Mouse (Mus musculus) cerebellum, postnatal 4 days (tissue): ENCODE results near the gene Usp47.
A peak's percentile ranks its signal among the peaks of the same experiment; 100 is the strongest.
"Not testable (repeated sequence)": the region's sequence is repeated elsewhere in the genome, so short reads cannot be mapped to it uniquely, and the experiment has no call there.

Experiments
- DNase-seq, 2 experiments: peaks; one replicate each; pipeline ENCODE4 v3.0.0; 2022; ENCODE audit warnings: low spot score in 2 of 2, mixed read lengths in 1 of 2

Gene Usp47

DNA sequence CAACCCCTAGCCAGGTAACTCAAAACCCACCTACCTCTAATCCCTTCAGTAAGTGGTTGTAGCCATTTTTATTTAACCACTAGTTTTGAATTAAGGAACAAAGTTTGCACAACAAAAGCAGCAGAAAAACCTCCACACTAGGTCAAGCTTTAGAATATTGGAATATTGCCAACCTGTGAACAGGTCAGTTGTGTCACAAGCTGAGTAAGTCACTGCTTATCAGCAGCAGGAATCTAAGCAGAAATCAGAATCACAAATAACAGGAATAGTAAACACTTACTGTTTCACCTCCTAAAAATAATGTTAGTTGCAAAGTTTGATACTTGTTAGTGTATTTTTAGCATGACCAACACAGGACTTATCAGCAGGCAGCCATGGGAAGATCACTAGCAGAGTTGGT lies 17.0 kb downstream of the Usp47 start:
- DNase-seq: no peak

DNA sequence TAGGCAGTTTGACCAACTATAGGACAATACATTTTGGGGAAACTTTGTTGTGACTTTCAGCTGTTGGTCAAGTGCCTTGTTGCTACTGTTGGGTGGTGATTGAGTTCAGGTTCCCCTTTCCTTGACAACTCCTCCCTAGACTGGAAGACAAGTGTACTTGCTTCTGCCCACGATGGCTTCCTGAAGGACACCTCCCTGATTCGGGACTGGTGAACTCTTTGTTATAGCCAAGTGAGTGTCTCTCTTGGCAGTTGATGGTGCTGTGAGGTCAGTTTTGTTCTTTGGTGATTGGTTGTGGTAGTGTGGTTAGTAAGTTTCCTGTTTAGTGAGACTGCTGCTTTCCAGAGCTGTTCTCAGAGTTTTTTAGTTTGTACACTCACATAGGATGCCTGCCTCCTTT lies 19.5 kb downstream of the Usp47 start:
- DNase-seq: no peak

DNA sequence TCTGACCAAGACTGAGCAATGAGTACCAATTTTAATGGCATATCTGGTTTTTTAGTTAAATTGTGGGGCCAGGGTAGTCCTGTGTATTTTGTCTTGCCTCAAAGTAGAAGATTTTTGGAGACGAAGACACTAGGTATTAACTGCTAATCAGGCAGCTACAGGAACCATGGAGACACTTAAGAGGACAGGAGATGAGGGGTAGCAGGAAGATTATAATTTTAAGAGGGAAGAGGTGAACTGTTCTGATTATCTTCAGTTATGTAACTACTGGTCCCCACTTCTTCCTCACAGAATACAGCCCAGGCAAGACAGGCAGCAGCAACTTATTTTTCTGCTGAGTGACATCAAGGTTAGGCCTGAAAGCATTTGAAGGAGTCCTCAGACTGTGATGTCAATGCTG lies 21.9 kb downstream of the Usp47 start:
- no peak for DNase-seq

DNA sequence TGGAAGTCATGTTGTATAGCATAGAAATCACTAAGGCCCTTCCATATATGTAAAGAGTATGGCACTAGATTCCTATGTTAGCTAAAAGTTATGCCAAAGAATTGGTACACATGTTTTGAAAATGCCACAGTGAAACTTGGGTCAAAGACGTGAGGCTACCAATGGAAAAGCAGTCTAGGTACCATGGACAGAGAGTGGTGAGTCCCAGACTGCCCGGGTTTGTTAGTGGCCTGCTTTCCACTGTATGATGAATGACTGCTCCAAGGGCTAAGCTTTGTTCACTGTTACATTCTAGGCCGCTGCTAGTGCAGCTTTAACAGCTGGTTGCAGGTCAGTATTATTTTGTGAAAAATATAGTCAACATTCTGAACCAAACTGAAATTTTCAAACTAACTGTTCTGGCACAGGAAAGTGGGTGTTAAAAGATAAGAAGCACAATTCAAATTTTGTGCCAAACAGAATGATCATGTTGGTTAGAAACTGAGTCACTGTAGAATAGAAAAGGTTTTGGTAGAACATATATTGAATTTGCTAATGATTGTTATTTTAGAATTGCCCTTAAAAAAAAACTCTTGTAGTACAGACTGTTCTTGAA lies 22.6 kb downstream of the Usp47 start:
- DNase-seq: no peak

DNA sequence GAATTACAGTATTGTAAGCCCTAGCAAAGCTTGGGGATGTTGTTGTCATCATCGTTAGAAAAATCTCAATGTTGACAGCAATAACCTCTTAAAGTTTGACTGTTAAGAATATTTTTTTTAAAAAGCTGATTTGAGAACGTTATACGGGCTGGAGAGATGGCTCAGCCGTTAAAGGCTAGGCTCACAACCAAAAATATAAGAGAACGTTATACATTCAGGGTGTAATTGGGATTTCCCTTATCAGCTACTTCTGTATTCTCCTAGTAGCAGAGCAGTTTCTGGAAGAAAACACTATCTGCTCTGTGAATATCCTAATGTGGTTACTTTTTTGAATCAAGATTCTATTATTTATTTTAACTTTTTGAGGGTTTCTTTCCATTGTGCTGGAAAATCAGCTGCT lies 25.3 kb downstream of the Usp47 start:
- no peak for DNase-seq

DNA sequence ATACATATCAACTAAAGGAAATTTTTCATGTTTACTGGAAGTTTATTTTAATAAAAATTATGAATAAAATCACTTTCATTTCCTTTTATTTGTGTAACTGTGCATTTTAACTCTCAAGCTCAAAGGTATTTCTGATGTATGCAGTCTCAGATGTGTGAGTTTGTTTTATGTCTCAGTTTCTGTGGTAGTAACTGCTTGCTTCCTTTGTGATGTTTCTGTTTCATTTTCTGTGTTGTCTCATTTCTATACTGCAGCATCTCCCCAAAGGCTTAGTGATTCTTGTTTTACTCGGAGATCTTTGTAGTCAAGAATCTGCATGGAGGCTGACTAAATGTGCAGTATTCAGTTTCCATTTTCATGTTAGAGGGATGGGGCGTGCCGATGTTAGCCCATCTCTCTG lies 30.4 kb downstream of the Usp47 start:
- no peak for DNase-seq

DNA sequence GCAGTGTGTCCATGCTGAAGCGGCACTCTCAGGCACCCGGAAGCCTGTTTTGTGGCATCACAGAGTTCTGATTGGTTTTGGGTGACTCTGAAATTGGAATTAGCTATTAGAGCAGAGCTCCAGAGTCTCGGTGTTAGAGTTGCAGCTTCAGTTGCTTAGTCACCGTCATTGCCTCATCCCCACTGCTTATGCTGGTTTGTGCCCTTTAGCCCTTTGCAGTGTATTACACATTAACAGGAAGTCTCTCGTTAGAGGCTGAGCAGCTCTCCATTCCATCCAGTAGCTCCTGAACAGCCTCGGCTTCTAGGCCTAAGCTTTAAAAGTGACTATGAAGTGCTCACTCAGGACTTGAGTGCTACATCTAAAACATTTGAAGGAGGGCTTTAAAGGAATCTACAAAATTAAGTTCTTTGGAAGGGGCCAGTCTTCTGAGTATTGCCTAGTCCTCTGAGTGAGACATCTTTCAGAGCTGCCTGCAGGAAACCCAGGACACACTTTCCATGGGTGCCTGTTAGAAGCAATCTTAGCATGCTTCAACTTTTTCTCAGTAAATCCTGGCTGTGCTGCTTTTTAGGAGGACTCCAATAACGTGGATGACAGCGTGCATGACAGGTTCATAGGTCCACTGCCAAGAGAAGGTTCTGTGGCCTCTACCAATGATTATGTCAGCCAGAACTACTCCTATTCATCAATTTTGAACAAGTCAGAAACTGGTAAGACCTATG lies 32.8 kb downstream of the Usp47 start:
- DNase-seq: no peak

DNA sequence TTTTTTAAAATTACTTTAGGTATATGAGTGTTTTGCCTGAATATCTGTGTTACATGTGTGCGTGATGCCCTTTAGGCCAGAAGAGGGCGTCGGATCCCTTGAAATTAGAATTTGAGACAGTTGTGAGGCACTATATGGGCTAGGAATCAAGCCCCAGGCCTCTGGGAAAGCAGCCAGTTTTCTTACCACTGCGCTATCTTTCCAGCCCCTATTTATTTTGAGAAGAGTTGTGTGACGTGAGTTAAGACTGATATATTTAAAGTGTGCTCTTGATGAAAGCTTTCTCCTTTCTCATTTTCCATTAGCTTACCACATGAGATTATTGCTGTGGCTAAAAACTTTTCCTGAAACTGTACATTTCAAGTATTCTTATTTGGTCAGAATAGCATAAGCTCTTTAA lies 51.6 kb downstream of the Usp47 start:
- DNase-seq: no peak

DNA sequence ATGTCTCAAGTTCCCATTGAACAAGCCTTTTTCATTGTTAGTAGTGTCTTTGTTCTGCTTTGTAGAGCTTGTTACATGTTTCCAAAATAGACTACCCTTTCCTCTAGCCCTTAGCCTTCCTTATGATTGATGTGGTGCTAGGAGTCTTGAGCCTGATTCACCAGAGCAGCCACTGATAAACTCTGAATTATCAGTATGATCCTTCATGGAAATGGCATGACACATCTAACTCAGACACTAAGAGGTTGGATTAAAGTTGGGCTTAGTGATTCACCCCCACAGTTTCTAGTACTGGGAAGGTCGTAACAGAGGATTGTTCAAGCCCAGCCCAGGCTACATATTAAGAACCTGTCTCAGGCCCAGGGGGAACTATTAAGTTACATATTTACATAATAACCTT lies 59.3 kb downstream of the Usp47 start:
- no peak for DNase-seq

DNA sequence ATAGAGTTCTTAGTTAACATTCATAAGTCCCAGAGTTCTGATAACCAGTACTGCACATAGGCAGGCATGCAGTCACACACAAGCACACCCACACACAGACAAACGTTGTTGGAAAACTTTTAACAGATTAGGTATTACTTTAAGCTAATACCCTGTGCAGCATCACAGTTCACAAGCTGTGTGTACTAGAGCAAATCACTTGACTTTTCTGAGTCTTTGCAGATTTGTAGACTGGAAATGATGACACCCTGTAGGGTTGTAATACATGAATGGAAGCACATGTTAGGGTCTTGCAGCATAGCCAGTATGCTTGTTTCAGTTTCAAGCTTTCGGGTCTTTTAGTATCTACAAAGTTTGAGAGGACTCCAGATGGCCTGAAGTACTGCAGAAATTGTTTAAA lies 60.9 kb downstream of the Usp47 start:
- DNase-seq: no peak

DNA sequence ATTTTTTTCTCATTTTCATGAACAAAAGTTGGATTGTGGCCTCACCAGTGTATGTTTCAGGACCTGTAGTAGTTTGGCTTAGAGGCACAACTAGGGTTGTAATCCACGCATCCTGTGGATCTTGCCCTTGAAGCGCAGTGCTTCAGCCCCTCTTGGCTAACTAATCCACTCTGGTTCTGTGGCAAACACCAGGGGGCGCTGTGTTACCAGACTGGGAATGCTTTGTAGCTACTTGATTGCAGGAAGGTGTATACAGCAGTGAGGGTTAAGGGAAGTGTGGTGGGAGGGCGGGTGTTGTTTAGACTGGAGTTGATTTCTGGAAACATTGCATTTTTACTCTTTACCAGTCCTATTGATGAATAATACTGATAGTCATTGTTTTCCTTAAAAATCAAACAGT lies 61.8 kb downstream of the Usp47 start:
- peak; percentile 83 to 85 for DNase-seq

DNA sequence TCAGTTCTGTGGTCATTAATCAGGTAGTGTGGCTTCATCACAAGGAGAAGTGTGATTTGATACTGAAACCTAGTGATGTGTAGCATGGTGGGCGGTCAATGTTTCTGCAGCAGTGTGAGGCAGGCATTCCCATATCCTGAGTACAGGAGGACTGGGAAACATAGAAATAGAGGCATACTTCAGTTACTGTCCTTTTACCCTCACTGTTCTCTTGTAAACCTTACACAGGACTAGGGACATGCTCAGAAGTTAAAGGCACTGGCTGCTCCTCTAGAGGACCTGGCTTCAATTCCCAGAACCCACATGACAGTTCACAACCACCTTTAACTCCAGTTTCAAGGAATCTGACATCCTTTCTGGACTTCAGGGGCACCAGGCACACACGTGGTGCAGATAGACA lies 62.9 kb downstream of the Usp47 start:
- no peak for DNase-seq

DNA sequence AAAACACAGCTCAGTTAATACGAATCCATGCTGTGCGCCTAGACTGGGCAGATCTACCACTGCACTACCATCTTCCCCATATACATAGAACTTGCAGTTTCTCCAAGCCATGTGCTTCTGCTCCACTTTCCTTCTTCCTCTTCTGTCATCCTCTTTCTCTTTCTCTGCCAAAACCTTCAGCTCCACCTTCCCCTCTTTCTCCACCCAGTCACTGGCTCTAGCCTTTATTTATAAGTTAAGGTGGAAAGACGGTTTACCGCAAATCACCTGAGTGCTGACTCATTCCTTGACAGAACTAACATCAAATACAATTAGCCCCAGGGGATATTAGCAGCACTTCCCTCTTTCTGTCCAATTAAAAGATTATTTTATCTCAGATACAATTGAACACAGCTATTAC lies 71.6 kb downstream of the Usp47 start:
- not testable (repeated sequence) for DNase-seq

DNA sequence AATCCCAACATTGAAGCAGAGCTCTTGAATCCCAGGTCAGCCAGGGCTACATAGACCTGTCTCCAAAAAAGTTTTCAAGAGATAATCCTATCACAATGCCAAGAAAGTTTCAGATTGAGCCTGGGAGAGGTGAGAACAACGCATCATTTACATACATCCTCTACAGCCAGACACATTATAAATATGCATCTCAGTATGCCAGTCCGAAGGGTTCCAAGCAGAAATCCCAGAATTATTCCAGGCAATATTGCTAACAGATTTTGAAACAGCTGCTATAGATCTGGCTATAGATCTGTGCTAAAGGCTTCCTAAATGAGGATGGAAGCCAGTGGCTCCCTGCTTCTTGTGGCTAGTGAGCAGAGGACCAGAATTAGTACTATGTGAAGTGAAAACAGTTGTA lies 77.6 kb downstream of the Usp47 start:
- DNase-seq: no peak

DNA sequence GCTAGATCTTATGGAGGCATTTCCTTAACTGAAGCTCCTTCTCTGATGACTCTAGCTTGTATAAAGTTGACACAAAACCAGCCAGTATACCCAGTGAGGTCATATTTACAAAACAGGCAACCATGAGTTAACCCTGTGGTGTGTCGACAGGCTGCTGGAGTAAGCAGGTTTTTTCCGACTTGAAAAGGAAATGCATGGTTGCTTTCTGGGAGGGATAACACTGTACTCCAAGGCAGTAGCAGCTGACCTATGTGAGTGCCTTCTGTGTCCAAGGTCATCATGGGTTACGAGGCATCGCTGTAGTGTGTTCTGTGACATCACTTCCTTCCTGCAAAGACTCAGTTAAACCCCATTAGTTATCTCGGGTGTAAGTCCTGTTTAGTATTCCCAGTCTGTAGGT lies 79.6 kb downstream of the Usp47 start:
- DNase-seq: no peak

DNA sequence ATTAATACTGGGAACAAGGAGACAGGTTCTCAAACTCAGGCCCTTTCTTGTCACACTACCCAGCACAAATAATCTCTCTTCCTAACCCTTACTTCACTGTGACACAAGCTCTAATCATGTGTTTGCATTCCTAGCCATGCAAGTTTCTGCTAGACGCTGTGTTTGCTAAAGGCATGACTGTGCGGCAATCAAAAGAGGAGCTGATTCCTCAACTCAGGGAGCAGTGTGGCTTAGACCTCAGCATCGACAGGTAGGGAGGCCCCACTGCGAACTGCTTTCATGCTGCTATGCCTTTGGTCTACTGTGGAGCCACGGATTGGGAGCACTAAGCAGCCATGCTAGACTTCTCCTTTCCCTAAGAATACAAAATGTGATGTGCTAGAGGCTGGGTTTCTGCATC lies 80.5 kb downstream of the Usp47 start:
- DNase-seq: no peak

DNA sequence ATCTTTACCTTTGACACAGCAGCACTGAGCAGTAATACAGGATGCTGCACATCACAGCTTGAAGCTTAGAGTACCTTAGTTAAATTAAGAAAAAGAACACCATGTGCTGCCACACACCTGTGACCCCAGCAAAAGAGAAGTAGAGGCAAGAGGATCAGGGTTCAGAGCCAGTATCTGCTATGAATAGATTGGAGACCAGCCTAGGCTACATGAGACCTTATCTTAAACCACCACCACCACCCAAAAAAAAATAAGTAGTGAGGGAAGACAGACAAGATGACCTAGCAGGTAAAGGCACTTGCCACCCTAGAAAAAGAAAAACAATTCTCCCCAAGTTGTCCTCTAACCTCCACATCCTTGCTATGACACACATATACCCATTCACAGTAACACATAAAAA lies 85.5 kb downstream of the Usp47 start:
- DNase-seq: no peak

DNA sequence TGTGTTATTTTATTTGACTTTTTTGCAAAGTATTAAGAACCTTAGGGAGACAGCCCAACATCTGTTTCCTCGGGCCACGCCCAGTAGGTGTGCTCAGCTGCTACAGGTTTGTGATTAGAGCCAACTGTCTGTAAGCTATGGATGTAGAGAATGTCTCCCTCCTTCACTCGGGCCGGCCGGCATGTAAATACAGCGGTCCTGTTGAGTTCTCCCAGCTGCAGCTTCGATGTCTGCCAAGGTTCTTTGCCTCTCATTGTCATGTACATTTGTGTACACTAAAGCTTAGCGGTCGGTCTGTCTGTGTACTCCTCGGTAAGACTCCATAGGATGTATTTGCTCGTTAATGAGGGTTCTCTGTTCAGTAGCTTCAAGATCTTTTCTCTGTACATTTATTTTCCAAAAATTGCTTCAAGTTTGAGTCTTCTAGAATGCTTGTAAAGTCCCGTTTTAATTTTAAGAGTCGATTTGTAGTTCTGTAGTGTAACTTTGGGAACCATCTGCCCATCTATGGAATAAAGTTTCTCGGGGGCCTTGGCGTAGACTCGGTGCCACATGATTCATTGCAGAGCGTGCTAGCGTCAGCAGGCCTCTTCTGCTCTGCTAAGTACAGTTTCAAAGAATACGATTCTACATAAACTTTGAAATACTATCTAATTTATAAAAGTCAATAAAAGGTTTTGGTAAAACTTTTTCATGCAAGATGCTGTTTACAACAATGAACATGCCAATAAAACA lies 87.5 kb downstream of the Usp47 start:
- no peak for DNase-seq

DNA sequence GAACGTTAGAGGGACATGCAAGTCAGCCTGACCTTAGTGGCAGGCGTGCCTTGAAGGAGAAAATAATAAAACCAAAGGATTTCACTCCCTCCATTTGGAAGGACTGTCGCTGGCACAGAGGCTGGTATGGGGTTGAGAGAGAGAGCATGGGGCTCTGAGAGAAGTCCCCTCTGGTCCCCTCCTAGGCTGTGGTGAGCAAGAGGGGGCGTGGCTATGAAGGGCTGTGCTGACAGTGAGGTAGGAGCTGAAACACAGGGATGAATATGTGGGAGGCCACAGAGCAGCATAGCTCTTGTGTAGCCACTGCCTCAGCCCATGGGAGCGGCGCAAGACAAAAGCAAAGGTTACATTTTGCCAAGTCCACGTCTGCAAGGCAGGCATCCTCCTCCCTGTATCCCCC lies 94.2 kb downstream of the Usp47 start:
- no peak for DNase-seq

DNA sequence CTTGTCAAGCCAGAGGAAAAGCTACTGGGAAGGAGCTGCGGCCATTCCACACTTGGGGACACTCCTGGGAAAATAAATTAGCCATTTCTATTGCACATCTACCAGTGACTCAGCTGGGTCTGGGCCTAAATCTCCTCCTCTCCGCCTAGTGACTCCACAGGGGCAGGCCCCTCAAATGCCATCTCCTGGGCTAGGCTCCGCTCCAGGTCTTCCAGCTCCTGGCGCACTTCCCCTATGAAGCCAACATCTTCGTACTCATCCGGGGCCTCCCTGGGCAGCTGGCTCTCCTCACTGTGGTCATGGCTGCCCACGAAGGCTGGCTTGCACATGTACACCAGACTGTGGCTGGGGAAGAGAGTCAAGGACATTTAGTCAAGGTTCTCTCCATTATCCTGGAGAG lies 94.8 kb downstream of the Usp47 start:
- peak in 1 of 2 experiments; percentile 26 for DNase-seq

DNA sequence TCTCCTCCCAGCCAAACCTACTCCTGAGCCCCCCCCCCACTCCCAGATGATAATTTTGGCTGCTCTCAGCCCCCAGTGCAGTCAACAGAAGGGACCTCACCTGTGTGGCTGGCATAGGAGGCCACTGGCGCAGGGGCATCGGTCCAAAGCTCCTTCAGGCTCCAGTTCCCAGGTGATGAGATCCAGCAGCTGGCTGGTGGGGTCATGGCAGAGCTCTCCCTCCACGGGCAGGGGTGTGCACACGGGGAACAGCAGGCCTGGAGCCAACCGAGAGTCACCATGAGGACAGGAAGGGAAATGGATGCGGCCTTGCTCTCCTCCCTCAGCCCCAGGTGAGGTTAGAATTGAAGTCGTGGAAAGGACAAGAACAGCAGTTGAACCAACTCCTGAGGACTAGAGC lies 95.9 kb downstream of the Usp47 start:
- no peak for DNase-seq

DNA sequence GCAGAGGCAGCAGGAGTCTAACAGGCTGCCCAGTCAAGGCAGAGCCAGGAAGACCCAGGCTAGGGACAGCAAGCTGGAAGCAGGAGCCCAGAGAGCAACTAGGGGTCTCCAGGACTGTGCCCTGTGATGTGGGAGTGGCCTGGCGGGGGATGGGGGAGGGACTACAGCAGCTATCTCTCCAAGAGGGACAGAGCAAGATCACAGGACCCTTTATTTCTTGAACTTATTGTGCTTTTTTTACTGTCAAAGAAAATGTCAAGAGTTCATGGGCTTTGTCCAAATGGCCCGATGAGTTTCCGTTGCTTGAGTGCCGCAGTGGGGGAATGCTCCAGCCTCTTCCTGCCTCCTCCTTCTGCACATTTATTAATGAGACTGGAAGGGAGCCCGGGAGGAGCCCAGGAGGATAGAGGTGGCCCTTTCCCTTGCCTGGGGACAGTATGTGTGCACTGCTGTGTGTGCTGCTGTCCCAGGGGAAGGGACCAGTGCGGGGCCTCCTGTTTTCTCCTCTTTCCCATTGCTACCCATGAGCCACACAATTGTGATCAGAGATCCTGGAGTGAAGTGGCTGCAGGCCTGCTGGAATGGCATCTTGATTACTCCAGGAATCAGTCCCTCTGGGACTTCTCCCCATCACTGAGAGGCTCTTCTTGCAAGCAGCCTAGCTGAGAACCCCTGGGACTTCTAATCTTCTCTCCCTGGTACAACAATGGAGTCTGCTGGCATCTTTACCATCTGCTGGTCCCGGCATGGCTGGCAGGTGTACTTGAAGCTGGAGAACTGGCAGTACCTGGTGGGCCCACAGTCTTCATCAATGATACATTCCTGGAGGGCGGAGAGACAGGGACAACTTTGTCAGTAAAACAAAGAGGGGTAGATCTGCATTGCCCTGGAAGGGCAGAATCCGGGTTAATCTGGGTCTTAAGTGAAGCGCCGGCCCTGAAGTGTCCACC lies 97.8 kb downstream of the Usp47 start:
- DNase-seq: no peak
